Mouse (Mus musculus) left cerebral cortex, postnatal 14 days (tissue): ENCODE measurements at regions not wholly inside any gene's neighbourhood (a gene's known extent, or its start where the extent isn't known, plus 50 kb on each side); places are given as distances from the start of the nearest gene placed in this dataset.

Experiments used
- DNase-seq, 2 experiments: peaks; one replicate each; pipeline ENCODE4 v3.0.0; 2021 to 2022; ENCODE audit warnings: low spot score in 2 of 2, mixed read lengths in 1 of 2
- intact Hi-C: fragments of 180-260 bp; cut with DNase I; formaldehyde crosslinking; loops from one replicate; pipeline ENCODE4 v1.15.1; 2025

DNA sequence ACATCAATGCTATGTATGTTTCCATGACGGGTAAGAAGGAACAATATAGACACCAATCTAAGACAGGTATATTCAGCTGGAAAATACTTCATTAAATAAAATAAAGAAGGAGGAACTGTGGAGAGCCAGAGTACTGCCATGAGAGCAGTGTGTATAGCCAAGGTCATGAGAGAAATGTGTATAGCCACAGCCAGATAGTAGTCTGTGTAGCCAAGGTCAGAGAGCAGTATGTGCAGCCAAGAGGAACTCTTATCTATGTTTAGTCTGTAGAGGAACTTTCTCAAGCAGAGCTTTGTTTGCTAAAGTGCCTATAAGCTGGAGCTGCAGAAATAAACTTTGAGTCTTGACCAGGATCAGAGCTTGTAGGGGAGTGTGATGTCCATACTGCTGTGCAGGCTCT lies 75.4 kb downstream of the Rgs18 start:
- DNase-seq = no peak
- intact Hi-C loops = no loop called here

DNA sequence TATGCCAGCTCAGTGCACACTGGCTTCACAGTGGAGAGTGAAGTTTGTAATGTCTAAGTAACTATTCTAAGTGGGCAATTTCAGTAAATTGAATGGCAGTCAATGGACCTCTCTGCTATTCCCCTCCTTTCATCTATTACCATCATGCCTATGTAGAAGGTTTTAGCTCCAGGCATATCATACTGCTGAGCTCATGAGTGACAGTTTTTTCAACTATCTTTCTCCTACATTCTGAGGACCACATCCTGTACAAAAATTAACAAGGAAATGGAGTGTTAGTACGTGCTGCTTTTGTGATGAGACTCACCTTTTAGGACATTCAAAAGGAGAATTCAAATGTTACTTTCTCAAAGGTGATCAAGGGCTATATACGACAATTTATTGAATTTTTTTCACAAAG lies 80.0 kb downstream of the Rgs18 start:
- DNase-seq = no peak
- intact Hi-C loops = no loop called here

DNA sequence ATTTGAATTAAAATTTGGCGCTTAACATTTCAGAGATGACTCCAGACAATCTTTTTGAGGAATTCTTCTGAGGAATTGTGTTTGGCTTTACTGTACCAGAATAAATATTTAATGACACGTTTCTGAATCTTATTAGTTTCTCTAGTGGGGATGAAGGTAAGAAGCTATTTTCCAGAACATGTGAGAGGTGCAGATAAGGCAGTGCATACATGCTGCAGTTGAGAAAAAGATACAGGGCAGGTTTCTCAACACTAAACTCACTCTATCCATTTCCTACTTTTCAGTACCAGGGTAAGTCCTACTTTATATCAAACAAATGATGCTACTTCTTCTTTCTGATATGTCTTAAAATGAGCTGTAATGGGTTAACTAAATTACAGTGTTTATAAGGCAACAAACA lies 84.9 kb downstream of the Rgs18 start:
- intact Hi-C loops = no loop called here
- DNase-seq = no peak

DNA sequence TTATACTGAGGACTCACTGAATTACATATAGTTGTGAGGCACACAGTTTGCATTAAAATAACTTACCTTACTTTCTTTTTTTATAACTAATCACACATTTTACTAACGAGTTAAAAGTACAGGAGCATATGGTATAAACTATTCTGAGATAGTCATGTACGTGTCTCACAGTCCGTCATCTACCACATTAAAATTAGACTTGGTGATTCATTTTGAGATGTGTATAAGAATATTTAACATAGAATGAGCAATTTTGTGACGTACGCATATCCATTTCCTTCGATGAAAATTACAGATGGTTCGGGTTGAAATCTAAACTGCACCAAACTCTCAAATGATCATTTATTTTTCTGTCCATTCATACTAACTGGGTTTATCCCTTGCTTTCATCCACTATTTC lies 93.1 kb downstream of the Rgs18 start:
- intact Hi-C loops = no loop called here
- peak in 1 of 2 experiments; percentile 5 for DNase-seq

DNA sequence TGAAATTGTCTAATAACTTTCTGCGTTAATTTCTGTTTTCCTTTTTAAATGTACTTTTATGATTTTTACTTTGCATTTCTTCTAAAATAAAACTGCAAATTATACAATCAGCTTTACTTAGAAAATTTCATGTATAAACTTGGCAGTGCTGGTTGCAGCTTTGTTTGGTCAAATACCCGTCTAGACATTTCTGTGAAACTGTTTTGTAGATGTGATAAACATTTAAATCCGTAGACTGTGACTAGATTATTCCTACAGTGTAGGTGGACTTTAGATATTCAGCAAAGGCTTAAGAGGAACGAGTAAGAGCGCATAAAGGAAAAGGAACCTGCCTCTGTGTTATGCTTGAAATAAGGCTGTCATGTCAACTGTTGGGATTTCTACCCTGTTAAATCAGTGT lies 100.0 kb upstream of the Rgs21 start:
- intact Hi-C loops = no loop called here
- peak in 1 of 2 experiments; percentile 3 for DNase-seq

DNA sequence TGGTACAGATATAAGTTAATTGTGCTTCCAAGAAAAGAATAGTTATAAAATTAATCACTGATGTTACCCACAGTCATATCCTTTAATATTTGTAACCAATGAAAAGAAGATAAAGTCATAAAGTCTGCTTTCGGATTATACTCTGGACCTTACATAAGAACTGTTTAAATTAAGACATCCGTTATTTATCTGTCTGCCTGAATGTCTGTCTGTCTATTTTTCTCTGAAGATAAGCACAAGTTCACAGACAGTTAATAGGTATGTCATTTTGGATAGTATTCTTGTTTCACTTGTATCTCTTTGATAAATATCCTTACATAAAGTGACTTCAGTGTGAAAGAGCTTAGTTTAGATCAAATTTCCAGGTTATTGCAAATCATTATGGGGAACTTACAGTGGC lies 88.8 kb upstream of the Rgs21 start:
- no peak for DNase-seq
- intact Hi-C loops = no loop called here

DNA sequence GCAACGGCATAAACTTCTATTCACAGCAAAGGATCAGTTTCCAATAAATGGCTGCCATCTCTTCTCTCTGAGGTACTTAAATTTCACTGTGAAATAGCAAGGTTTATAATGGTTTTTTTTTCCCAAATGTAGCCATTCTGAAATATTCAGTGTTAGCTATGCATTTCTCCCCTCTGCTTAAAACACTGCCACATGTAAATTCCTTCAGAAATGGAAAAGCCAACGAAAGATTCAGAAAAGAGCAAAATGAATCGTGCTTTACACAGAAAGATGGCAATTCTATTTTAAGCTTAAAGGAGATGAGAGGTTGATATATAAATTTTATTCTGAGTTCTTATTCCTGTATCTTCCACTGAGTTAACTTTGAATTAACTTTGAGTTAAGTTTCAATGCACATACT lies 59.0 kb upstream of the Rgs21 start:
- peak in 1 of 2 experiments; percentile 5 for DNase-seq
- intact Hi-C loops = no loop called here
